Mouse (Mus musculus) brain, embryonic 14.5 days (tissue): ENCODE data around the gene Nrbf2.

Experiments used
- CTCF ChIP-seq: fragments of 200-500 bp; IDR thresholded peaks from 2 replicates; pipeline ENCODE4 v1.5.1; 2012; ENCODE audit warnings: inconsistent platforms, mild to moderate bottlenecking, moderate library complexity, borderline replicate concordance; ENCODE audit not compliant: insufficient read depth, insufficient read length; ENCODE audit errors: extremely low read depth
- POLR2A ChIP-seq: fragments of 200-500 bp; IDR thresholded peaks from 2 replicates; pipeline ENCODE4 v1.6.1; 2012; ENCODE audit warnings: mild to moderate bottlenecking, inconsistent platforms, borderline replicate concordance; ENCODE audit not compliant: poor library complexity, insufficient read depth, insufficient read length, severe bottlenecking; ENCODE audit errors: extremely low read depth

- TF ChIP-seq CTCF (no peak), POLR2A (no peak)
Measured at GRCm38 (mm10) chr10:67220251-67220650, 64.9 kb downstream of the Nrbf2 start.
